Mouse (Mus musculus): ENCODE results near the gene Rab27a. TPM values are rescaled to one million over a fixed set of nuclear protein-coding genes. Genes with fewer than 3 reads are reported as not detected.

Rab27a gene
- polyA plus RNA-seq, 1 experiment from 2014 or later: 1.2 TPM

- H3K4me3 ChIP-seq (ENCODE audit: low read length): no peak overlapping the region
- H3K27ac ChIP-seq (ENCODE audit: low read depth, low read length): no peak overlapping the region
- no peaks in the 10 kb centered on the region for H3K27me3 ChIP-seq (ENCODE audit: control insufficient read depth, insufficient read depth, low read length)
- H3K4me1 ChIP-seq (ENCODE audit: control insufficient read depth, insufficient read depth, low read length): no peaks in the 10 kb centered on the region
- H3K4me2 ChIP-seq (replicated peaks; ENCODE audit: low read depth, low read length): no peak overlapping the region
- H3K9ac ChIP-seq (ENCODE audit: low read depth, low read length): no peak overlapping the region
- no peaks in the 10 kb centered on the region for H3K9me3 ChIP-seq (ENCODE audit: control insufficient read depth, low read length)
- ATAC-seq (ENCODE audit: low FRiP score, low TSS enrichment): no peak
- 97% methylated on average over 1 of the region's 1 CpGs for WGBS
- peaks cover 30% of the 10 kb centered on the region; the same call in 1 of the 2 replicates for H3K36me3 ChIP-seq (ENCODE audit: control insufficient read depth, insufficient read depth, low read length)
These were observed 11.2 kb upstream of the Rab27a start for GRCm38 (mm10) chr9:73033406-73033805.

GRCm38 (mm10) chr9:73039222-73039945, 5.3 kb upstream of the Rab27a start:
- 0% methylated on average over 49 of the region's 49 CpGs for WGBS
- H3K9me3 ChIP-seq (ENCODE audit: control insufficient read depth, low read length): no peaks in the 10 kb centered on the region
- H3K4me1 ChIP-seq (ENCODE audit: control insufficient read depth, insufficient read depth, low read length): peaks cover 7% of the 10 kb centered on the region
- H3K4me2 ChIP-seq (replicated peaks; ENCODE audit: low read depth, low read length): peak overlapping the region; percentile 74
- peak; percentile 84 for ATAC-seq (ENCODE audit: low FRiP score, low TSS enrichment)
- H3K9ac ChIP-seq (ENCODE audit: low read depth, low read length): peak overlapping the region; percentile 70
- H3K4me3 ChIP-seq (ENCODE audit: low read length): peak overlapping the region; percentile 72
- H3K27me3 ChIP-seq (ENCODE audit: control insufficient read depth, insufficient read depth, low read length): no peaks in the 10 kb centered on the region
- H3K27ac ChIP-seq (ENCODE audit: low read depth, low read length): peak overlapping the region; percentile 39; the same call in 1 of the 2 replicates
- no peaks in the 10 kb centered on the region; the same call in 1 of the 2 replicates for H3K36me3 ChIP-seq (ENCODE audit: control insufficient read depth, insufficient read depth, low read length)

GRCm38 (mm10) chr9:73040080-73040479, 4.6 kb upstream of the Rab27a start, which contains the start of gene Pigb:
Gene Pigb (minus strand): TSS chr9:73040378.
- peak within 1 kb of the TSS; percentile 70 for H3K9ac ChIP-seq (ENCODE audit: low read depth, low read length)
- H3K9me3 ChIP-seq (ENCODE audit: control insufficient read depth, low read length): no peaks in the 10 kb centered on the region
- peak within 1 kb of the TSS; percentile 39; the same call in 1 of the 2 replicates for H3K27ac ChIP-seq (ENCODE audit: low read depth, low read length)
- peaks cover 9% of the 10 kb centered on the region for H3K4me1 ChIP-seq (ENCODE audit: control insufficient read depth, insufficient read depth, low read length)
- H3K36me3 ChIP-seq (ENCODE audit: control insufficient read depth, insufficient read depth, low read length): no peaks in the 10 kb centered on the region; the same call in 1 of the 2 replicates
- H3K4me2 ChIP-seq (replicated peaks; ENCODE audit: low read depth, low read length): peak within 1 kb of the TSS; percentile 74
- ATAC-seq (ENCODE audit: low FRiP score, low TSS enrichment): no peak
- H3K27me3 ChIP-seq (ENCODE audit: control insufficient read depth, insufficient read depth, low read length): no peaks in the 10 kb centered on the region
- 30% methylated on average over 6 of the region's 6 CpGs for WGBS
- peak within 1 kb of the TSS; percentile 72 for H3K4me3 ChIP-seq (ENCODE audit: low read length)

- peak overlapping the region; percentile 50 for H3K4me3 ChIP-seq (ENCODE audit: low read length)
- H3K4me1 ChIP-seq (ENCODE audit: control insufficient read depth, insufficient read depth, low read length): peaks cover 15% of the 10 kb centered on the region
- WGBS: 10% methylated on average over 7 of the region's 7 CpGs
- H3K9me3 ChIP-seq (ENCODE audit: control insufficient read depth, low read length): no peaks in the 10 kb centered on the region
- H3K27me3 ChIP-seq (ENCODE audit: control insufficient read depth, insufficient read depth, low read length): no peaks in the 10 kb centered on the region
- no peaks in the 10 kb centered on the region for H3K36me3 ChIP-seq (ENCODE audit: control insufficient read depth, insufficient read depth, low read length)
- H3K27ac ChIP-seq (ENCODE audit: low read depth, low read length): no peak overlapping the region
- no peak for ATAC-seq (ENCODE audit: low FRiP score, low TSS enrichment)
- H3K4me2 ChIP-seq (replicated peaks; ENCODE audit: low read depth, low read length): peak overlapping the region; percentile 89
- peak overlapping the region; percentile 63; the same call in 1 of the 2 replicates for H3K9ac ChIP-seq (ENCODE audit: low read depth, low read length)
These were observed 550 bp downstream of the Rab27a start for GRCm38 (mm10) chr9:73045204-73045603.

- Histone ChIP-seq H3K9ac (ENCODE audit: low read depth, low read length) (no peak overlapping the region; the same call in 1 of the 2 replicates), H3K4me2 (replicated peaks; ENCODE audit: low read depth, low read length) (peak overlapping the region; percentile 89), H3K9me3 (ENCODE audit: control insufficient read depth, low read length) (no peaks in the 10 kb centered on the region), H3K27ac (ENCODE audit: low read depth, low read length) (no peak overlapping the region), H3K4me3 (ENCODE audit: low read length) (0 out of 2 replicates have a peak overlapping the region, but pooled peaks have one; percentile 50), H3K36me3 (ENCODE audit: control insufficient read depth, insufficient read depth, low read length) (no peaks in the 10 kb centered on the region), H3K27me3 (ENCODE audit: control insufficient read depth, insufficient read depth, low read length) (no peaks in the 10 kb centered on the region), H3K4me1 (ENCODE audit: control insufficient read depth, insufficient read depth, low read length) (peaks cover 14% of the 10 kb centered on the region; the same call in 1 of the 2 replicates)
- no peak for ATAC-seq (ENCODE audit: low FRiP score, low TSS enrichment)
- 69% methylated on average over 10 of the region's 10 CpGs for WGBS
These were observed 1.1 kb downstream of the Rab27a start for GRCm38 (mm10) chr9:73045711-73046110.

- no peak for ATAC-seq (ENCODE audit: low FRiP score, low TSS enrichment)
- peaks cover 14% of the 10 kb centered on the region; the same call in 1 of the 2 replicates for H3K4me1 ChIP-seq (ENCODE audit: control insufficient read depth, insufficient read depth, low read length)
- H3K9me3 ChIP-seq (ENCODE audit: control insufficient read depth, low read length): no peaks in the 10 kb centered on the region
- H3K9ac ChIP-seq (ENCODE audit: low read depth, low read length): no peak overlapping the region
- H3K27ac ChIP-seq (ENCODE audit: low read depth, low read length): no peak overlapping the region
- no peaks in the 10 kb centered on the region for H3K36me3 ChIP-seq (ENCODE audit: control insufficient read depth, insufficient read depth, low read length)
- 89% methylated on average over 2 of the region's 2 CpGs for WGBS
- H3K27me3 ChIP-seq (ENCODE audit: control insufficient read depth, insufficient read depth, low read length): no peaks in the 10 kb centered on the region
- H3K4me3 ChIP-seq (ENCODE audit: low read length): no peak overlapping the region
- no peak overlapping the region for H3K4me2 ChIP-seq (replicated peaks; ENCODE audit: low read depth, low read length)
These were observed 3.3 kb downstream of the Rab27a start for GRCm38 (mm10) chr9:73047906-73048305.

GRCm38 (mm10) chr9:73048927-73049326, 4.3 kb downstream of the Rab27a start:
- no peak overlapping the region for H3K4me2 ChIP-seq (replicated peaks; ENCODE audit: low read depth, low read length)
- no peak for ATAC-seq (ENCODE audit: low FRiP score, low TSS enrichment)
- H3K36me3 ChIP-seq (ENCODE audit: control insufficient read depth, insufficient read depth, low read length): no peaks in the 10 kb centered on the region
- H3K9me3 ChIP-seq (ENCODE audit: control insufficient read depth, low read length): no peaks in the 10 kb centered on the region
- H3K27ac ChIP-seq (ENCODE audit: low read depth, low read length): no peak overlapping the region
- H3K4me1 ChIP-seq (ENCODE audit: control insufficient read depth, insufficient read depth, low read length): peaks cover 14% of the 10 kb centered on the region; the same call in 1 of the 2 replicates
- no peaks in the 10 kb centered on the region for H3K27me3 ChIP-seq (ENCODE audit: control insufficient read depth, insufficient read depth, low read length)
- WGBS: 26% methylated on average over 4 of the region's 4 CpGs
- no peak overlapping the region for H3K4me3 ChIP-seq (ENCODE audit: low read length)
- H3K9ac ChIP-seq (ENCODE audit: low read depth, low read length): no peak overlapping the region

- Histone ChIP-seq H3K9me3 (ENCODE audit: control insufficient read depth, low read length) (no peaks in the 10 kb centered on the region), H3K27ac (ENCODE audit: low read depth, low read length) (no peak overlapping the region), H3K4me1 (ENCODE audit: control insufficient read depth, insufficient read depth, low read length) (peaks cover 9% of the 10 kb centered on the region; the same call in 1 of the 2 replicates), H3K4me2 (replicated peaks; ENCODE audit: low read depth, low read length) (no peak overlapping the region), H3K4me3 (ENCODE audit: low read length) (no peak overlapping the region), H3K36me3 (ENCODE audit: control insufficient read depth, insufficient read depth, low read length) (no peaks in the 10 kb centered on the region), H3K27me3 (ENCODE audit: control insufficient read depth, insufficient read depth, low read length) (no peaks in the 10 kb centered on the region), H3K9ac (ENCODE audit: low read depth, low read length) (no peak overlapping the region)
- 66% methylated on average over 5 of the region's 5 CpGs for WGBS
- ATAC-seq (ENCODE audit: low FRiP score, low TSS enrichment): no peak
These were observed 5.2 kb downstream of the Rab27a start for GRCm38 (mm10) chr9:73049833-73050232.

- ATAC-seq (ENCODE audit: low FRiP score, low TSS enrichment): no peak
- H3K36me3 ChIP-seq (ENCODE audit: control insufficient read depth, insufficient read depth, low read length): no peaks in the 10 kb centered on the region
- no peak overlapping the region for H3K27ac ChIP-seq (ENCODE audit: low read depth, low read length)
- WGBS: 64% methylated on average over 8 of the region's 8 CpGs
- H3K9ac ChIP-seq (ENCODE audit: low read depth, low read length): no peak overlapping the region
- H3K4me3 ChIP-seq (ENCODE audit: low read length): no peak overlapping the region
- H3K27me3 ChIP-seq (ENCODE audit: control insufficient read depth, insufficient read depth, low read length): no peaks in the 10 kb centered on the region
- peaks cover 4% of the 10 kb centered on the region; the same call in 1 of the 2 replicates for H3K4me1 ChIP-seq (ENCODE audit: control insufficient read depth, insufficient read depth, low read length)
- no peak overlapping the region for H3K4me2 ChIP-seq (replicated peaks; ENCODE audit: low read depth, low read length)
- H3K9me3 ChIP-seq (ENCODE audit: control insufficient read depth, low read length): no peaks in the 10 kb centered on the region
These were observed 6.0 kb downstream of the Rab27a start for GRCm38 (mm10) chr9:73050606-73051005.

Data from kidney, embryonic 14.5 days (tissue).